ENCODE assay signal across 32 mouse cellular contexts in genomic region chr1:195019062-195019600, GRCm38 (mm10).
DNase-seq lines count a peak whose midpoint lies in the region; TF ChIP-seq lines count a peak whose summit lies in the region.
"Had no signal": no experiment of that assay in that cellular context is flagged by ENCODE, and none has a peak within 500 bp of the region (broad histone marks: within the 10 kb centered on the region; RNA-seq: fewer than 3 reads in every experiment).

No protein-coding gene starts in this region.

- H3K36me3 ChIP-seq in kidney, adult 2 months (ENCODE audit: control insufficient read depth, insufficient read depth, low read length) = peaks cover 12% of the 10 kb centered on the region
- H3K36me3 ChIP-seq: embryonic facial prominence, embryonic 13.5 days; forebrain, embryonic 10.5 days; heart, embryonic 10.5 days; heart, embryonic 15.5 days; hindbrain, embryonic 12.5 days; intestine, embryonic 15.5 days; limb, embryonic 10.5 days; limb, embryonic 15.5 days; liver, embryonic 13.5 days had no signal

- TF ChIP-seq POLR2A in kidney, adult 2 months (IDR thresholded peaks at IDR 0.05; ENCODE audit: low read depth, low read length) = no peak
- TF ChIP-seq POLR2A in lung, adult 2 months (IDR thresholded peaks at IDR 0.05; ENCODE audit: borderline replicate concordance, extremely low read depth, low read depth, low read length) = no peak

- H3K27ac ChIP-seq in kidney, adult 2 months (ENCODE audit: insufficient read depth, low read depth, low read length) = no peak overlapping the region
- H3K27ac ChIP-seq: embryonic facial prominence, embryonic 13.5 days; forebrain, embryonic 10.5 days; forebrain, embryonic 15.5 days; heart, embryonic 10.5 days; heart, embryonic 15.5 days; hindbrain, embryonic 12.5 days; hindbrain, postnatal 0 days; intestine, embryonic 15.5 days; limb, embryonic 10.5 days; limb, embryonic 15.5 days; liver, embryonic 13.5 days had no signal

- DNase-seq in cerebellum, adult 11 months = peak; percentile 32
- no peak for DNase-seq in cerebellum, adult 8-10 months
- DNase-seq in cerebellum, adult 9-11 months = peak; percentile 64
- no peak for DNase-seq in cerebellum, postnatal 36 days
- no peak for DNase-seq in kidney, adult 2 months
- DNase-seq in kidney, adult 18-20 months = no peak
- no peak for DNase-seq in lung, adult 2 months
- no peak for DNase-seq in lung, postnatal 36 days
- DNase-seq: adrenal gland, adult 2 months; adrenal gland, postnatal 36 days; cerebellum, postnatal 25 days; heart, postnatal 36 days; layer of hippocampus, adult 9-11 months; liver, embryonic 13.5 days; lung, adult 18-20 months; lung, postnatal 10 days; midbrain, embryonic 14.5 days; retina, postnatal 1 day; right cerebral cortex, postnatal 25 days; spleen, adult 18-20 months; thymus, postnatal 25 days had no signal

- 88% methylated on average over 5 of the region's 5 CpGs for WGBS in kidney, adult 2 months
- 94% methylated on average over 5 of the region's 5 CpGs for WGBS in lung, adult 2 months

- no peaks in the 10 kb centered on the region for H3K27me3 ChIP-seq in kidney, adult 2 months (replicated peaks; ENCODE audit: control insufficient read depth, insufficient read depth, low read length)
- H3K27me3 ChIP-seq: CH12.LX; embryonic facial prominence, embryonic 13.5 days; forebrain, embryonic 15.5 days; heart, embryonic 15.5 days; hindbrain, embryonic 12.5 days; intestine, embryonic 15.5 days; limb, embryonic 15.5 days; liver, embryonic 13.5 days had no signal

- H3K4me1 ChIP-seq in kidney, adult 2 months (ENCODE audit: control insufficient read depth, insufficient read depth, low read length) = peaks cover 30% of the 10 kb centered on the region
- H3K4me1 ChIP-seq in lung, adult 2 months (ENCODE audit: control insufficient read depth, insufficient read depth, low read length) = peaks cover 27% of the 10 kb centered on the region
- H3K4me1 ChIP-seq: embryonic facial prominence, embryonic 13.5 days; intestine, embryonic 15.5 days; limb, embryonic 10.5 days; limb, embryonic 15.5 days; liver, embryonic 13.5 days had no signal

- peak overlapping the region; percentile 38; the same call in 1 of the 2 replicates for H3K4me3 ChIP-seq in kidney, adult 2 months (ENCODE audit: insufficient read depth, low read depth, low read length)
- H3K4me3 ChIP-seq in lung, adult 2 months (replicated peaks; ENCODE audit: extremely low read depth, low read depth, low read length) = peak overlapping the region; percentile 36
- H3K4me3 ChIP-seq: embryonic facial prominence, embryonic 13.5 days; forebrain, embryonic 10.5 days; forebrain, embryonic 15.5 days; heart, embryonic 10.5 days; heart, embryonic 15.5 days; hindbrain, embryonic 12.5 days; intestine, embryonic 15.5 days; limb, embryonic 10.5 days; limb, embryonic 15.5 days; liver, embryonic 13.5 days had no signal

- no peak for TF ChIP-seq CTCF in kidney, adult 2 months (conservative IDR thresholded peaks at IDR 0.05; ENCODE audit: insufficient read depth, insufficient read length, low read depth, low read length)
- no peak for TF ChIP-seq CTCF in lung, adult 2 months (IDR thresholded peaks at IDR 0.05; ENCODE audit: insufficient read depth, low read length)

Comparison
In these comparisons a context has a peak if more than half of its experiments do, and no peak if none do; other contexts are left out.
1. DNase-seq: peak in cerebellum, adult 11 months (single experiment) and cerebellum, adult 9-11 months (single experiment); none in cerebellum, adult 8-10 months (single experiment), cerebellum, postnatal 36 days (0 of 2), kidney, adult 2 months (single experiment), kidney, adult 18-20 months (single experiment), lung, adult 2 months (single experiment) and lung, postnatal 36 days (single experiment).